Mouse (Mus musculus): ENCODE data around the gene Bicra. TPM values are rescaled to one million over a fixed set of nuclear protein-coding genes. Genes with fewer than 3 reads are reported as not detected.

The Bicra gene
- polyA plus RNA-seq, 1 experiment from 2014 or later = 9.3 TPM

- Histone ChIP-seq H3K9me3 (ENCODE audit: control insufficient read depth, low read length) (no peaks in the 10 kb centered on the region), H3K27me3 (ENCODE audit: control insufficient read depth, insufficient read depth, low read length) (no peaks in the 10 kb centered on the region), H3K27ac (replicated peaks; ENCODE audit: low read depth, low read length) (no peak overlapping the region), H3K4me3 (ENCODE audit: low read depth, low read length) (no peak overlapping the region), H3K4me2 (ENCODE audit: low read depth, severe bottlenecking) (no peak overlapping the region), H3K9ac (ENCODE audit: low read length) (no peak overlapping the region), H3K4me1 (ENCODE audit: control insufficient read depth, insufficient read depth, low read length) (no peaks in the 10 kb centered on the region), H3K36me3 (ENCODE audit: control insufficient read depth, insufficient read depth, low read length) (0 out of 2 replicates have a peak, but pooled peaks cover 3% of the 10 kb centered on the region)
- WGBS = 74% methylated on average over 12 of the region's 12 CpGs
- ATAC-seq (ENCODE audit: insufficient number of reproducible peaks, low FRiP score, low TSS enrichment, low read depth) = peak; percentile 54; the same call in 1 of the 2 replicates
- DNase-seq (ENCODE audit: low spot score) = no peak
Measured at GRCm38 (mm10) chr7:16004177-16004856, 43.4 kb downstream of the Bicra start.

DNA sequence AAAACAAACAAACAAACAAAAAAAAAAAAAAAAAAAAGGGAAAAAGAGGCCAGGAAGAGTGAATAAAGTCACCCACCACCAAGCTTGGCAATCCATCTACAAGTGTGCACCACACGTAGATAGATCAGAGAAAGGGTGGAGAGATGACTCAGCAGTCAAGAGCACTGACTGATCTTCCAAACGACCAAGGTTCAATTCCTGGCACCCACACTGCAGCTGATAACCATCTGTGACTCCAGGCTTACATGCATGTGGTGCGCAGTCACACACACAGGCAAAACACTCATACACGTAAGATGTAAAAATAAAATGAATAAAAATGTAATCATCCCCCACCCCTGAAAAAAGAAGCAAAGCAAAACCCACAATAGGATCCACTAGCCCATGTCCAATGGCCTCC lies 44.7 kb downstream of the Bicra start:
- H3K9ac ChIP-seq (ENCODE audit: low read length) = no peak overlapping the region
- H3K27ac ChIP-seq (replicated peaks; ENCODE audit: low read depth, low read length) = no peak overlapping the region
- ATAC-seq (ENCODE audit: insufficient number of reproducible peaks, low FRiP score, low TSS enrichment, low read depth) (no peak), DNase-seq (ENCODE audit: low spot score) (no peak)
- 80% methylated on average over 4 of the region's 4 CpGs for WGBS
- no peaks in the 10 kb centered on the region for H3K27me3 ChIP-seq (ENCODE audit: control insufficient read depth, insufficient read depth, low read length)
- no peaks in the 10 kb centered on the region for H3K9me3 ChIP-seq (ENCODE audit: control insufficient read depth, low read length)
- no peak overlapping the region for H3K4me2 ChIP-seq (ENCODE audit: low read depth, severe bottlenecking)
- H3K36me3 ChIP-seq (ENCODE audit: control insufficient read depth, insufficient read depth, low read length) = 0 out of 2 replicates have a peak, but pooled peaks cover 3% of the 10 kb centered on the region
- no peaks in the 10 kb centered on the region for H3K4me1 ChIP-seq (ENCODE audit: control insufficient read depth, insufficient read depth, low read length)
- H3K4me3 ChIP-seq (ENCODE audit: low read depth, low read length) = no peak overlapping the region

DNA sequence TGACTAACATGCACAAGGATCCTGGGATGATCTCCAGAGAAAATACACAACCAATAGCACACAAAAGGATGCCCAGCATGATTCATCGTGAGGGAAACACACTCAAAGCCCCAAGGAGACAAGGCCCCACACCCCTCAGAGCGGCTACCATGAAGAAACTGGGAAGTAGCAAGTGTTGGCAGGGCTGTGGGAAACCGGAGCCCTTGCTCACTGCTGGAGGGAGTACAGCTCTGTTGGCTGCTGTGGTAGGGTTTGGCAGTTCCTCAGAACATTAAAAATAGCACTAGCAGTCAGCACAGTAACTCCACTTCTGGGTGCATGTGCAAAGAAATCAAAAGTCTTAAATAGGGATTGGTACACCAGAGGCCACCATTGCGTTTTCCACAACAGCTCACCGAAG lies 45.5 kb downstream of the Bicra start:
- no peaks in the 10 kb centered on the region for H3K9me3 ChIP-seq (ENCODE audit: control insufficient read depth, low read length)
- H3K4me1 ChIP-seq (ENCODE audit: control insufficient read depth, insufficient read depth, low read length) = no peaks in the 10 kb centered on the region
- no peak overlapping the region for H3K4me2 ChIP-seq (ENCODE audit: low read depth, severe bottlenecking)
- WGBS = 92% methylated on average over 5 of the region's 5 CpGs
- ATAC-seq (ENCODE audit: insufficient number of reproducible peaks, low FRiP score, low TSS enrichment, low read depth) (no peak), DNase-seq (ENCODE audit: low spot score) (no peak)
- no peak overlapping the region for H3K4me3 ChIP-seq (ENCODE audit: low read depth, low read length)
- H3K27ac ChIP-seq (replicated peaks; ENCODE audit: low read depth, low read length) = no peak overlapping the region
- H3K36me3 ChIP-seq (ENCODE audit: control insufficient read depth, insufficient read depth, low read length) = 0 out of 2 replicates have a peak, but pooled peaks cover 6% of the 10 kb centered on the region
- H3K9ac ChIP-seq (ENCODE audit: low read length) = no peak overlapping the region
- H3K27me3 ChIP-seq (ENCODE audit: control insufficient read depth, insufficient read depth, low read length) = no peaks in the 10 kb centered on the region

- ATAC-seq (ENCODE audit: insufficient number of reproducible peaks, low FRiP score, low TSS enrichment, low read depth) (no peak), DNase-seq (ENCODE audit: low spot score) (no peak)
- Histone ChIP-seq H3K4me3 (ENCODE audit: low read depth, low read length) (no peak overlapping the region), H3K4me1 (ENCODE audit: control insufficient read depth, insufficient read depth, low read length) (no peaks in the 10 kb centered on the region), H3K27me3 (ENCODE audit: control insufficient read depth, insufficient read depth, low read length) (no peaks in the 10 kb centered on the region), H3K27ac (replicated peaks; ENCODE audit: low read depth, low read length) (no peak overlapping the region), H3K4me2 (ENCODE audit: low read depth, severe bottlenecking) (no peak overlapping the region), H3K9ac (ENCODE audit: low read length) (no peak overlapping the region), H3K36me3 (ENCODE audit: control insufficient read depth, insufficient read depth, low read length) (peaks cover 10% of the 10 kb centered on the region; the same call in 1 of the 2 replicates), H3K9me3 (ENCODE audit: control insufficient read depth, low read length) (no peaks in the 10 kb centered on the region)
- 100% methylated on average over 1 of the region's 1 CpGs for WGBS
Measured at GRCm38 (mm10) chr7:16001691-16002090, 46.0 kb downstream of the Bicra start.

GRCm38 (mm10) chr7:15993789-15994188 lies 53.9 kb downstream of the Bicra start:
- Histone ChIP-seq H3K36me3 (ENCODE audit: control insufficient read depth, insufficient read depth, low read length) (peaks cover 21% of the 10 kb centered on the region), H3K4me3 (ENCODE audit: low read depth, low read length) (no peak overlapping the region), H3K27me3 (ENCODE audit: control insufficient read depth, insufficient read depth, low read length) (no peaks in the 10 kb centered on the region), H3K9ac (ENCODE audit: low read length) (no peak overlapping the region), H3K4me2 (ENCODE audit: low read depth, severe bottlenecking) (no peak overlapping the region), H3K4me1 (ENCODE audit: control insufficient read depth, insufficient read depth, low read length) (no peaks in the 10 kb centered on the region), H3K9me3 (ENCODE audit: control insufficient read depth, low read length) (no peaks in the 10 kb centered on the region), H3K27ac (replicated peaks; ENCODE audit: low read depth, low read length) (no peak overlapping the region)
- WGBS = 89% methylated on average over 4 of the region's 4 CpGs
- DNase-seq (ENCODE audit: low spot score) (no peak), ATAC-seq (ENCODE audit: insufficient number of reproducible peaks, low FRiP score, low TSS enrichment, low read depth) (no peak)

GRCm38 (mm10) chr7:15993152-15993551 lies 54.6 kb downstream of the Bicra start:
- ATAC-seq (ENCODE audit: insufficient number of reproducible peaks, low FRiP score, low TSS enrichment, low read depth) (no peak), DNase-seq (ENCODE audit: low spot score) (no peak)
- Histone ChIP-seq H3K36me3 (ENCODE audit: control insufficient read depth, insufficient read depth, low read length) (peaks cover 27% of the 10 kb centered on the region), H3K4me2 (ENCODE audit: low read depth, severe bottlenecking) (no peak overlapping the region), H3K27ac (replicated peaks; ENCODE audit: low read depth, low read length) (no peak overlapping the region), H3K4me3 (ENCODE audit: low read depth, low read length) (no peak overlapping the region), H3K27me3 (ENCODE audit: control insufficient read depth, insufficient read depth, low read length) (no peaks in the 10 kb centered on the region), H3K9me3 (ENCODE audit: control insufficient read depth, low read length) (no peaks in the 10 kb centered on the region), H3K9ac (ENCODE audit: low read length) (no peak overlapping the region), H3K4me1 (ENCODE audit: control insufficient read depth, insufficient read depth, low read length) (no peaks in the 10 kb centered on the region)
- WGBS = 88% methylated on average over 3 of the region's 3 CpGs

DNA sequence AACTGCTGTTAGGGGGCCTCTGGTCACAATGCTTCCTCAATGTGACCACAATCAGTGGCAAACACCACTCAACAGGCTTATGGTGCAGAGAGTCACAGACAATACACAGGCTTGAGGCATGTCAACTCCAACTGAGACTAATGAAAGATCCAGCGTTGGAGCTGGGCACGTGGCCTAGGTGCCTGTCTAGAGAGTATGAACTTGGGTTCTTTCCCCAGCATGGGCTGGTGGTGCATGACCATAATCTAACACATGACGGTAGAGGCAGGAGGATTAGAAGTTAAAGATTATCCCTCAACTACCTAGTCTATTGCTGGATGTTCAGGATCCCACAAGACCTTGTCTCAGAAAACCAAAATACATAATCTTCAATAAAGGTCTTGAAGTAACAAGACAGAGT lies 56.0 kb downstream of the Bicra start:
- no peaks in the 10 kb centered on the region for H3K4me1 ChIP-seq (ENCODE audit: control insufficient read depth, insufficient read depth, low read length)
- H3K4me2 ChIP-seq (ENCODE audit: low read depth, severe bottlenecking) = no peak overlapping the region
- H3K9ac ChIP-seq (ENCODE audit: low read length) = no peak overlapping the region
- H3K27ac ChIP-seq (replicated peaks; ENCODE audit: low read depth, low read length) = no peak overlapping the region
- H3K36me3 ChIP-seq (ENCODE audit: control insufficient read depth, insufficient read depth, low read length) = peaks cover 34% of the 10 kb centered on the region
- H3K4me3 ChIP-seq (ENCODE audit: low read depth, low read length) = no peak overlapping the region
- no peaks in the 10 kb centered on the region for H3K27me3 ChIP-seq (ENCODE audit: control insufficient read depth, insufficient read depth, low read length)
- ATAC-seq (ENCODE audit: insufficient number of reproducible peaks, low FRiP score, low TSS enrichment, low read depth) = no peak
- no peaks in the 10 kb centered on the region for H3K9me3 ChIP-seq (ENCODE audit: control insufficient read depth, low read length)
- no peak for DNase-seq (ENCODE audit: low spot score)
- WGBS = 92% methylated on average over 3 of the region's 3 CpGs

DNA sequence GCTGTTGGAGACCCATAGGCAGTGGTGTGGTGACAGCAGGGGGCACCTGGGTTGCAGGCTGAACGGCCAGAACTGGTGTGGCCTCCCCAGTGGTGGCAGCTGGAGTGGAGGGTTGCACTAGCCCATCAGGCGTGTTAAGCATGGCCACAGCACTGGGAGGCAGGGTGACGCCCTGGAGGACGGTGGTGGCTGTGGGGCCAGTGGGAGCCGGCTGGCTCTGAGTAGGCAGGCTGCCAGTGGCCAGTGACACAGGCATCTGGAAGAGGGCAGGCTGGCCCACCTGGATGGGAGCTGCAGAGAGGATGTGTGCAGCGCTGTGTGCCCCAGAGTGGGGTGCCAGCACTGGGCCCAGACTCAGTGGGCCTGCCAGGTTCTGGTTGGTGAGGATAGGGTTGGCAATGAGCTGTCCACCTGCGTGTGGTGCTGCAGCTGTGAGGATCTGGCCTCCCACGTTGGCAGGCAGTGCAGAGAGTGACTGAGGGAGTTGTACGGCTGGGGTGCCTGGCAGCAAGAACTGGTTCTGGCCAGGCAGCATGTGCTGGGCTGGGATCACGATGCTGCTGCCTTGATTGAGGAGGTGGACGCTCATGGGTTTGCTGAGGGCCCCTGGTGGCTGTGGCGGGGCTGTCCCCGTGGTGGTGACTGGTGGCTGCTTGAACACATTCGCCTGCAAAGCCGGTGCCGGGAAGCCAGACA lies 59.9 kb downstream of the Bicra start:
- no peaks in the 10 kb centered on the region for H3K9me3 ChIP-seq (ENCODE audit: control insufficient read depth, low read length)
- DNase-seq (ENCODE audit: low spot score) (no peak), ATAC-seq (ENCODE audit: insufficient number of reproducible peaks, low FRiP score, low TSS enrichment, low read depth) (0 out of 2 replicates have a peak, but pooled peaks have one; percentile 38)
- H3K9ac ChIP-seq (ENCODE audit: low read length) = no peak overlapping the region
- no peak overlapping the region for H3K27ac ChIP-seq (replicated peaks; ENCODE audit: low read depth, low read length)
- H3K4me2 ChIP-seq (ENCODE audit: low read depth, severe bottlenecking) = no peak overlapping the region
- WGBS = 90% methylated on average over 16 of the region's 16 CpGs
- peaks cover 29% of the 10 kb centered on the region for H3K36me3 ChIP-seq (ENCODE audit: control insufficient read depth, insufficient read depth, low read length)
- H3K4me1 ChIP-seq (ENCODE audit: control insufficient read depth, insufficient read depth, low read length) = no peaks in the 10 kb centered on the region
- no peak overlapping the region for H3K4me3 ChIP-seq (ENCODE audit: low read depth, low read length)
- no peaks in the 10 kb centered on the region for H3K27me3 ChIP-seq (ENCODE audit: control insufficient read depth, insufficient read depth, low read length)
